Mouse (Mus musculus) MEL (cell line): ENCODE measurements around the gene Themis2. TPM values are rescaled to one million over a fixed set of nuclear protein-coding genes. Genes with fewer than 3 reads are reported as not detected.
A peak's percentile ranks its signal among the peaks of the same experiment; 100 is the strongest.

Experiments used
- DNase-seq: peaks from one replicate; pipeline ENCODE4 v3.0.0; 2011; ENCODE audit warnings: low read depth, low spot score
- H3K27ac ChIP-seq: 2 replicates; pipeline ENCODE4 v1.5.1; 2012; ENCODE audit warnings: low read depth, mild to moderate bottlenecking, control low read depth, low read length, moderate library complexity; ENCODE audit not compliant: control insufficient read depth
- H3K27me3 ChIP-seq, 2 experiments: fragments of 150-350 bp in 1 of 2; sonication (generic) in 1 of 2; 2 replicates each; pipeline ENCODE4 v1.6.1; 2012; ENCODE audit warnings: low read length in 2 of 2, mild to moderate bottlenecking in 2 of 2, improper control_type of control experiment in 1 of 2, moderate library complexity in 1 of 2; ENCODE audit not compliant: insufficient read depth in 2 of 2, control insufficient read depth in 1 of 2
- H3K36me3 ChIP-seq, 2 experiments: 2 replicates each; pipeline ENCODE4 v1.6.1; 2012 to 2014; ENCODE audit warnings: low read length in 2 of 2, improper control_type of control experiment in 1 of 2, inconsistent platforms in 1 of 2, mild to moderate bottlenecking in 1 of 2; ENCODE audit not compliant: insufficient read depth in 2 of 2, control insufficient read depth in 1 of 2
- H3K4me1 ChIP-seq, 2 experiments: fragments of 150-350 bp in 1 of 2; sonication (generic) in 1 of 2; 2 replicates each; pipeline ENCODE4 v1.6.1; 2012; ENCODE audit warnings: low read length in 2 of 2, improper control_type of control experiment in 1 of 2, mild to moderate bottlenecking in 1 of 2; ENCODE audit not compliant: insufficient read depth in 2 of 2, control insufficient read depth in 1 of 2
- H3K4me3 ChIP-seq, 2 experiments: fragments of 150-350 bp in 1 of 2; sonication (generic) in 1 of 2; 2 replicates each; pipeline ENCODE4 v1.5.1; 2012; ENCODE audit warnings: low read depth in 2 of 2, low read length in 2 of 2, mild to moderate bottlenecking in 2 of 2, moderate library complexity in 2 of 2, control low read depth in 1 of 2, improper control_type of control experiment in 1 of 2; ENCODE audit not compliant: control insufficient read depth in 1 of 2, insufficient read depth in 1 of 2
- H3K79me2 ChIP-seq: 2 replicates; pipeline ENCODE4 v1.6.1; 2012; ENCODE audit warnings: mild to moderate bottlenecking, low read length, moderate library complexity; ENCODE audit not compliant: control insufficient read depth, poor library complexity, insufficient read depth
- H3K9ac ChIP-seq: 2 replicates; pipeline ENCODE4 v1.6.1; 2012; ENCODE audit warnings: low read depth, mild to moderate bottlenecking, control low read depth, low read length, moderate library complexity; ENCODE audit not compliant: control insufficient read depth, poor library complexity, severe bottlenecking
- H3K9me3 ChIP-seq: fragments of 150-350 bp; sonication (generic); replicated peaks from 2 replicates; pipeline ENCODE4 v1.6.1; 2012; ENCODE audit warnings: mild to moderate bottlenecking, low read length, improper control_type of control experiment, moderate library complexity; ENCODE audit not compliant: insufficient read depth
- BHLHE40 ChIP-seq: IDR thresholded peaks from 2 replicates; pipeline ENCODE4 v1.6.1; 2012; ENCODE audit warnings: low read depth, mild to moderate bottlenecking, inconsistent platforms, low read length, improper control_type of control experiment, borderline replicate concordance
- CHD1 ChIP-seq: IDR thresholded peaks from 2 replicates; pipeline ENCODE4 v1.6.1; 2012; ENCODE audit warnings: low read depth, mild to moderate bottlenecking, inconsistent platforms, low read length, improper control_type of control experiment
- ELF1 ChIP-seq: IDR thresholded peaks from 2 replicates; pipeline ENCODE4 v1.6.1; 2014; ENCODE audit warnings: low read depth, mild to moderate bottlenecking, inconsistent platforms, low read length, improper control_type of control experiment, moderate library complexity
- ETS1 ChIP-seq: IDR thresholded peaks from 2 replicates; pipeline ENCODE4 v1.6.1; 2012; ENCODE audit warnings: low read depth, mild to moderate bottlenecking, inconsistent platforms, low read length, improper control_type of control experiment, moderate library complexity
- GATA1 ChIP-seq: IDR thresholded peaks from 2 replicates; pipeline ENCODE4 v1.6.1; 2011; ENCODE audit warnings: low read depth, low read length, improper control_type of control experiment
- HCFC1 ChIP-seq: IDR thresholded peaks from 2 replicates; pipeline ENCODE4 v1.6.1; 2012; ENCODE audit warnings: low read depth, mild to moderate bottlenecking, inconsistent platforms, low read length, improper control_type of control experiment, moderate library complexity
- JUND ChIP-seq: IDR thresholded peaks from 2 replicates; pipeline ENCODE4 v1.6.1; 2011; ENCODE audit warnings: low read depth, mild to moderate bottlenecking, improper control_type of control experiment, low read length
- MAFK ChIP-seq: IDR thresholded peaks from 2 replicates; pipeline ENCODE4 v1.6.1; 2011; ENCODE audit warnings: low read depth, mild to moderate bottlenecking, low read length, improper control_type of control experiment, borderline replicate concordance
- MAZ ChIP-seq: IDR thresholded peaks from 2 replicates; pipeline ENCODE4 v1.6.1; 2012; ENCODE audit warnings: low read depth, mild to moderate bottlenecking, inconsistent platforms, low read length, improper control_type of control experiment
- MEF2A ChIP-seq: IDR thresholded peaks from 2 replicates; pipeline ENCODE4 v1.6.1; 2014; ENCODE audit warnings: low read depth, mild to moderate bottlenecking, inconsistent platforms, low read length, improper control_type of control experiment; ENCODE audit not compliant: poor library complexity, insufficient replicate concordance, severe bottlenecking; ENCODE audit errors: extremely low read depth
- MXI1 ChIP-seq: IDR thresholded peaks from 2 replicates; pipeline ENCODE4 v1.6.1; 2011; ENCODE audit warnings: mild to moderate bottlenecking, low read depth, low read length, improper control_type of control experiment
- MYB ChIP-seq: IDR thresholded peaks from 2 replicates; pipeline ENCODE4 v1.6.1; 2011; ENCODE audit warnings: mild to moderate bottlenecking, low read depth, low read length, improper control_type of control experiment
- MYC ChIP-seq: IDR thresholded peaks from 2 replicates; pipeline ENCODE4 v1.6.1; 2011; ENCODE audit warnings: low read depth, mild to moderate bottlenecking, low read length, improper control_type of control experiment, moderate library complexity
- NELFE ChIP-seq: IDR thresholded peaks from 2 replicates; pipeline ENCODE4 v1.6.1; 2011; ENCODE audit warnings: low read depth, low read length, improper control_type of control experiment
- POLR2A ChIP-seq, 2 experiments: IDR thresholded peaks; 2 replicates each; pipeline ENCODE4 v1.6.1; 2011 to 2012; ENCODE audit warnings: low read length in 2 of 2, mild to moderate bottlenecking in 2 of 2, control low read depth in 1 of 2, improper control_type of control experiment in 1 of 2, low read depth in 1 of 2, moderate library complexity in 1 of 2; ENCODE audit not compliant: control insufficient read depth in 1 of 2, insufficient read depth in 1 of 2, poor library complexity in 1 of 2
- RAD21 ChIP-seq: IDR thresholded peaks from 2 replicates; pipeline ENCODE4 v1.6.1; 2011; ENCODE audit warnings: mild to moderate bottlenecking, low read depth, low read length, improper control_type of control experiment
- RCOR1 ChIP-seq: IDR thresholded peaks from 2 replicates; pipeline ENCODE4 v1.6.1; 2012; ENCODE audit warnings: low read depth, mild to moderate bottlenecking, inconsistent platforms, low read length, improper control_type of control experiment
- SMC3 ChIP-seq: IDR thresholded peaks from 2 replicates; pipeline ENCODE4 v1.6.1; 2011; ENCODE audit warnings: low read depth, low read length, improper control_type of control experiment
- TBP ChIP-seq: IDR thresholded peaks from 2 replicates; pipeline ENCODE4 v1.8.0; 2011; ENCODE audit warnings: low read depth, low read length, improper control_type of control experiment
- TCF12 ChIP-seq: IDR thresholded peaks from 2 replicates; pipeline ENCODE4 v1.6.1; 2014; ENCODE audit warnings: low read depth, mild to moderate bottlenecking, inconsistent platforms, low read length, improper control_type of control experiment, moderate library complexity
- UBTF ChIP-seq: IDR thresholded peaks from 2 replicates; pipeline ENCODE4 v1.6.1; 2012; ENCODE audit warnings: low read depth, mild to moderate bottlenecking, inconsistent platforms, low read length, improper control_type of control experiment, moderate library complexity, borderline replicate concordance; ENCODE audit not compliant: insufficient read depth
- USF1 ChIP-seq: IDR thresholded peaks from 2 replicates; pipeline ENCODE4 v1.6.1; 2014; ENCODE audit warnings: low read depth, mild to moderate bottlenecking, inconsistent platforms, low read length, improper control_type of control experiment, moderate library complexity
- USF2 ChIP-seq, 2 experiments: IDR thresholded peaks; 2 replicates each; pipeline ENCODE4 v1.6.1; 2011 to 2012; ENCODE audit warnings: improper control_type of control experiment in 2 of 2, low read length in 2 of 2, borderline replicate concordance in 1 of 2, inconsistent platforms in 1 of 2, low read depth in 1 of 2, mild to moderate bottlenecking in 1 of 2; ENCODE audit not compliant: insufficient read depth in 1 of 2
- ZKSCAN1 ChIP-seq: IDR thresholded peaks from 2 replicates; pipeline ENCODE4 v1.6.1; 2012; ENCODE audit warnings: low read depth, mild to moderate bottlenecking, inconsistent platforms, low read length, improper control_type of control experiment, moderate library complexity
- ZNF384 ChIP-seq: IDR thresholded peaks from 2 replicates; pipeline ENCODE4 v1.6.1; 2012; ENCODE audit warnings: low read depth, mild to moderate bottlenecking, inconsistent platforms, low read length, improper control_type of control experiment
- polyA plus RNA-seq, 2 experiments: library from polyadenylated mRNA; stranded (reverse) in 1 of 2; unstranded in 1 of 2; fragments of >175 nt in 1 of 2; fragments of >200 nt in 1 of 2; gene quantifications; 2 replicates each; pipeline versions ENCODE4 v1.2.1 to v1.2.4; 2012; ENCODE audit warnings: low replicate concordance in 2 of 2, low read depth in 1 of 2; ENCODE audit not compliant: insufficient read length in 2 of 2, insufficient read depth in 1 of 2, missing spikeins in 1 of 2
- total RNA-seq: library from RNA; depleted of rRNA; stranded (reverse); fragments of 300-350 nt; gene quantifications from 2 replicates; pipeline ENCODE4 v1.2.3, GENCODE M21; 2012

Gene Themis2
- total and polyA plus RNA-seq, 3 experiments, result 1.0 to 2.6 TPM; not detected in 1

DNA sequence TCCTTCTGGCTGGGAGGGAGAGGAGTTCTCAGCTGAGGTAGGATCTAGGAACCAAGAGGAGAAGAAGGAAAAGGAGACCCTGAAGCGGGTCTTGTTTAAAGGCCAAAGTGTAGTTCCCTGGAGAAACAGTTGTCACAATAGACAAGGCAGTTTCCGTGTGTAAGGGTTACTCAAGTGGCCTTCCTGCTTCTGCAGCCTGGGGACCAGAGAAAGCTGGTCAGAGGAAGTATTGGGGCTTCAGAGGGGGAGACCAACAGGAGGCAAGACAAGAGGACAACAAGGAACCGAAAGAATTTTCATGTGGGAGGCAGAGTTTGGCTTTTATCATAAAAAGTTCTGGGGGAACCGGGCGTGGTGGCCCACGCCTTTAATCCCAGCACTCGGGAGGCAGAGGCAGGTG is 20.2 kb upstream of the Themis2 start:
- H3K4me1 ChIP-seq, result peaks cover 0 to 2% of the 10 kb centered on the region in 2 experiments; a peak in 1 of 4 replicates
- no peak for DNase-seq
- no peak for TF ChIP-seq MXI1
- TF ChIP-seq MYB, result no peak
- TF ChIP-seq ZKSCAN1, result no peak
- no peak for TF ChIP-seq GATA1
- no peak for TF ChIP-seq USF2 (IDR thresholded peaks at IDR 0.05; ENCODE audit: borderline replicate concordance in 1 of 2, insufficient read depth in 1 of 2, low read depth in 1 of 2, low read length in 2 of 2)
- no peak for TF ChIP-seq HCFC1
- no peak for TF ChIP-seq TCF12
- TF ChIP-seq JUND, result no peak
- no peak for TF ChIP-seq ZNF384
- no peak for TF ChIP-seq POLR2A (IDR thresholded peaks at IDR 0.05; ENCODE audit: control insufficient read depth in 1 of 2, insufficient read depth in 1 of 2, low read depth in 1 of 2, low read length in 2 of 2, poor library complexity in 1 of 2)
- no peak for TF ChIP-seq MEF2A
- TF ChIP-seq TBP, result no peak
- no peak for TF ChIP-seq CHD1
- no peak for TF ChIP-seq MYC
- TF ChIP-seq ELF1, result no peak
- no peak for TF ChIP-seq SMC3
- TF ChIP-seq MAFK, result no peak
- no peak overlapping the region for H3K9ac ChIP-seq
- H3K4me3 ChIP-seq, result no peak overlapping the region
- H3K27me3 ChIP-seq, result no peaks in the 10 kb centered on the region
- H3K9me3 ChIP-seq, result no peaks in the 10 kb centered on the region
- H3K36me3 ChIP-seq, result peaks cover 0 to 4% of the 10 kb centered on the region in 2 experiments; a peak in 1 of 4 replicates
- H3K27ac ChIP-seq, result no peak overlapping the region
- H3K79me2 ChIP-seq, result no peaks in the 10 kb centered on the region

- H3K9me3 ChIP-seq, result no peaks in the 10 kb centered on the region
- no peak overlapping the region for H3K9ac ChIP-seq
- no peak overlapping the region for H3K4me3 ChIP-seq
- H3K4me1 ChIP-seq, result peaks cover 18 to 28% of the 10 kb centered on the region in 2 experiments
- peak; percentile 37 for DNase-seq
- TF ChIP-seq GATA1 (no peak), RAD21 (no peak), BHLHE40 (no peak), NELFE (no peak), ELF1 (no peak), ZKSCAN1 (no peak), RCOR1 (no peak), POLR2A (IDR thresholded peaks at IDR 0.05; ENCODE audit: control insufficient read depth in 1 of 2, insufficient read depth in 1 of 2, low read depth in 1 of 2, low read length in 2 of 2, poor library complexity in 1 of 2) (no peak), MEF2A (no peak), MAZ (no peak), ETS1 (no peak), USF1 (no peak), UBTF (no peak)
- peaks cover 0 to 26% of the 10 kb centered on the region in 2 experiments; a peak in 2 of 4 replicates for H3K36me3 ChIP-seq
- H3K79me2 ChIP-seq, result no peaks in the 10 kb centered on the region
- no peaks in the 10 kb centered on the region for H3K27me3 ChIP-seq
- H3K27ac ChIP-seq, result no peak overlapping the region
Observed at GRCm38 (mm10) chr4:132809621-132810020, 13.4 kb upstream of the Themis2 start.
